Mouse (Mus musculus) thymus, postnatal 10 days (tissue): ENCODE data around the gene Nxf7.
A peak's percentile ranks its signal among the peaks of the same experiment; 100 is the strongest.
"Not testable (repeated sequence)": the region's sequence is repeated elsewhere in the genome, so short reads cannot be mapped to it uniquely, and the experiment has no call there.

ENCODE experiments used
- DNase-seq, 2 experiments: peaks; one replicate each; pipeline ENCODE4 v3.0.0; 2021; ENCODE audit warnings: low spot score in 2 of 2

Gene Nxf7

GRCm38 (mm10) chrX:135598677-135599076 lies at the start of gene Nxf7:
Gene Nxf7 (minus strand): TSS chrX:135598777.
- no peak for DNase-seq

- no peak for DNase-seq
Measured at GRCm38 (mm10) chrX:135627605-135628004, 29.0 kb upstream of the Nxf7 start, which contains the start of gene Prame. Gene Prame (minus strand): TSS chrX:135627705.

DNA sequence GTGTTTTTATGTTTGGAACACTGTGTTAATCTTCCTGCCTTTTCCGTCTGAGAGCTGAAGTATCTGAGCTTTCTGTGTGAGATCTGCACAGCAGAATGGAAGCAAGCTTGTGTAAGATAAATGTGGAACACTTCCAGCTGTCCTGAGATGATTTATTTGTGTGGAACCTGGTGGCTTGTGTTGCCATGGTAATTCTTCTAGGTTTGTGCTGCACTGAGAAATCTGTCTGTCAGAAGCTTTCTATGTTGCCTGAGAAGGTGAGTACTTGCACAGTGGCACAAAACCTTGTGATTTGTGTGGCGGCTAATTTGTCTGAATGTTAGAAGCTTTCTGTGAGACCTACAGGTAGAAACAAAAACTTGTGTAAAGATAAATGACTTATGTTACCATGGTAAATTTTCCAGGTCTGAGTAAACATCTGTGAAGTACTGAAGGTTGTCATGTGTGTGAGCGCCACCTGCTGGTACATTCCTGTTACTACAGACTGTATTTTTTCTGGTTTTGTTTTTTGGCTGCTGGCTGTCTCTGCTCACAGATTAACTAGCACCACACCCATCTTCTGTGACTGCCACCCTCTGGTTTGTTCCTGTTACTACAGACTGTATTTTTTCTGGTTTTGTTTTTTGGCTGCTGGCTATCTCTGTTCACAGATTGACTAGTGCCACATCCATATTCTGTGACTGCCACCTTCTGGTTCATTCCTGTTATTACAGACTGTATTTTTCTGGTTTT lies 2.9 kb upstream of the Nxf7 start:
- DNase-seq, result peak in 1 of 2 experiments; percentile 22

GRCm38 (mm10) chrX:135598096-135598495 lies 481 bp downstream of the Nxf7 start:
- DNase-seq, result no peak

DNA sequence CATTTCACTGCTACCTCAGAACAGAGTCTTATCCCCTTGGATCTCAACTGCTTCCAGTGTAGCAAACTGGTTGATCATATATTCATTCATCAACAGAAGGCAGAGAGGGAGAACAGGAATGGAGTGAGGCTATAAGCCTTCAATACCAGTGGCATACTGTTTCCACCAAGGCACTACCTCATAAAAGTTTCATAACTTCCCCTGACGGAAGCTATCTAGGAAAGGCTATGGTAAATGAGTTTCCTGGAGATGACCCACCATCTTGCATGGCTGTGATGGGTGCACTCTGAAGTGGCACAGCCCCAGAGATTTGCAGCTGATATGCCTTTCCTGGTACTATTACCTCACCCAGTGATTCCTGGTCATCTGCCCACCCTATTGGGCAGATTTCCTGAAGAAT lies 22.2 kb downstream of the Nxf7 start:
- no peak for DNase-seq

DNA sequence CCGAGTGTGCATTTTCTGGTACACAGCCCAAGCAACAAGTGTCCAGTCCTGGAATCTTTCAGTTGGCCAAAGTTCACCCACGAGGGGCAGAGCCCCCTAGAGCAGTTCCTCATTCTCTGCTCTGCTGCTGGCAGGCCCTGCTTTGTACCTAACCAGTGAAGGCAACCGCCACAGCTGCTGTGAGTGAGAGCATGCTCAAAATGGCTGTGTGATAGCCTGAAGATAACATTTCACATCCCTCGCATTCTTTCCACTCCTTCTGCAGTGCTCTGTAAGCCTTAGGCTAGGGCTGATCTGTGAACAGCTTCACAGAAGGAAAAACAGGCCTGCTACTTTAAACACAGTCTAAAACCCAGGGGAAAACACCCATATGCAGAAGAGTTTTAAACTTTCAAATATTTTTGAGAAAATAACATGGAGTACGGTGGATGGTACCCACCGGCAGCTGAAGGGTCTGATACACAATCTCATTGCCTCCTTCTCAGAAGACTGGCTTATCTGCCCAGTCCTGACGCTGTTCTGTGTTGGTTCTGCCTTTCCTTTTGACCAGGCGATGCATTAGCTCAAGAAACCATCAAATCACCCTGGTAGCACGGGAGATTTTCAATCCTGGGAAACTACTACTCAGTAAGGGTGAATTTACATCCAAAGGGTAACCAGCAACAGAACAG lies 23.5 kb downstream of the Nxf7 start:
- DNase-seq, result not testable (repeated sequence)

DNA sequence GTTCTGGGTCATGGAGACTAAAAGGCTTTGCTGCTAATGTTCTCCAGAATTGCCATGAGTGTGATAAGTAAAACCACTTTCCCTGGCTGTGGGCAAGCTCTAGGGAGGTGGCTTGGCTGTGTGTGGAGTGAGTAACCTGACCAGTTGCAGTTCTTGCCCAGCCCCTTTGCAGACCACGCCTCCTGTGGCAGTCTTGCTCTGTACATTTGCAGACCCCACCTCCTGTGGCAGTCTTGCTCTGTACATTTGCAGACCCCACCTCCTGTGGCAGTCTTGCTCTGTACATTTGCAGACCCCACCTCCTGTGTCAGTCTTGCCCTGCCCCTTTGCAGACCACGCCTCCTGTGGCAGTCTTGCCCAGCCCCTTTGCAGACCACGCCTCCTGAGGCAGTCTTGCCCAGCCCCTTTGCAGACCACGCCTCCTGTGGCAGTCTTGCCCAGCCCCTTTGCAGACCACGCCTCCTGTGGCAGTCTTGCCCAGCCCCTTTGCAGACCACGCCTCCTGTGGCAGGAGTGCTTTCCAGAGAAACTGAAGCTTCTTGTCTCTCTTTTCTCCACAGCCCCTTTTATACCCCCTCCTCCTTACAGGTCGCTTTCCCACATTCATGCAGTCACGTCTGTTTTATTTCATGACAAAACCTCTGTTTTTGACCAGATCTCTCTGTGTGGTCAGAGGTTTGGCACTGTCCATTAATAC lies 24.2 kb downstream of the Nxf7 start:
- DNase-seq, result not testable (repeated sequence)

DNA sequence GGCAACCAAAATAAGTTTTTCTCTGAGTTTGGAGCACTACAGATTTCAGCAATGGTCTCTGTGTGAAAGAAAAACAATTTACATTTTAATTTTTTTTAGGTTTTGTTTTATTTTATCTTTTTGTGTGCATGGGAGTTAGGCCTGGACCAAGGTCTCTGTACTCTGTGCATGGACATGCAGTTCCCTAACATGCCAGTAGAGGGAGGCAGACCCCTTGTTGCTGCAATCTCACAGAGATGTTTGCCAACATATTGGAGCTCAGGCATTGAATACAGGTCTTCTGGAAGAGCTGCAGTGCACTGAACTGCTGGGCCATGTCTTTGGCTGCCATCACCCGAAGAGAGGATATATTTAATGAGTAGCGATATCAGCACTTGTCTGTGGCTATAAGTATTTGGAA lies 29.1 kb downstream of the Nxf7 start:
- DNase-seq, result peak in 1 of 2 experiments; percentile 44

DNA sequence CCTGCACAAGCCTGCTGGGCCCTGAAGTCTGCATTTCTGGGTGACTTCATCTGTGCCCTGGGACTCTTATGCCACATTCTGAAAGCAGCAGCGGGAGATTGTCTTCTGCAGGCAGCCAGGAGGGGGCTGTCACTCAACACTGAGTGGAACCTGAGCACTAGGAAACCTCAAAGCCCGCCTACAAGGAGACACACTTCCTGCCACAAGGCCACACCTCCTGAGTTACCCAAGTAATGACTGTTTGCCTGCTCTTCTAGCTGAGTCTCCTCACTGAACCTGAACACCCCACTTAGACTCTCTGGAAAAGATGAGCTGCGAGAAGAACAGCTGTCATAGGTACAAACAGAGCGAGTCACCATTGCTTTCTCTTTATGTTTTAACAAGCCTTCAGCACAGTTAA lies 33.6 kb downstream of the Nxf7 start:
- DNase-seq, result peak; percentile 19 to 23

DNA sequence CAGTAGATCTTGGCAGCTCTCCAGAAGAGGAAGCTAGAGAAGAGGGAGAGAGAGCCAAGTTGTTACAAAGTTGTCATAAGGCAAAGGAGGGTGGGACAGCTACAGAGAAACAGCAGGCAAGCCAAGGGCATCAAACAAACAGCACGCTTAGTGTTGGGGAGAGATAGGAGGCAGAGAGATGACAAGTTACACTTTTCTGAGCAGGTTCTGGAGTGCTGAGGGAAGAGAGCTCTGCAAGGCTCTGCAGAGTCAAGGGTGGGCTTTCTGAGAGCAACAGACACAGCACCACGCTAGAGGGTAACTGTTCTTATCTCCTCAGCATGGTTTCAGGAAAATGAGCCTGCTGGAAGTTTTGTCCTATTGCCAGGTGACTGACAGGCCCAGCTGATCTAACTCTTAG lies 35.7 kb downstream of the Nxf7 start:
- DNase-seq, result no peak

DNA sequence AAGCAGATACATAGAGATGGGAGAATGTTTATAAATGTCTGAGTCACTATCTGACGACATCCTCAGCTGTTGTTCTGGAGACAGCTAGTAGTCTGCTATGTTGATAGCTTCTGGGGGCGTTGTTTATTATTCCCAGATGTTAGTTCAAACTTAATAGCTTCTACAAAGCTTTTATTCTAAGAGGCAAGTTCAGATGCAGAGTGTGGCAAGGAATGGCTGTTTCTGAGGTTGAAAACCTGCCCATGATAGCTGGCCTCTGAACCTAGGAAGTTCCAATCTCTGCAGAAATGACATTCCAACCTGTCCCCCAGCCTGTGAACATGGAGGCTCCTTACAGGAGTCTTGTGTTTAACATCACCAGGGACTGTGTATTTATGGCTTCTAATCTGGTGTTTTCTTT lies 36.9 kb downstream of the Nxf7 start:
- not testable (repeated sequence) for DNase-seq

DNA sequence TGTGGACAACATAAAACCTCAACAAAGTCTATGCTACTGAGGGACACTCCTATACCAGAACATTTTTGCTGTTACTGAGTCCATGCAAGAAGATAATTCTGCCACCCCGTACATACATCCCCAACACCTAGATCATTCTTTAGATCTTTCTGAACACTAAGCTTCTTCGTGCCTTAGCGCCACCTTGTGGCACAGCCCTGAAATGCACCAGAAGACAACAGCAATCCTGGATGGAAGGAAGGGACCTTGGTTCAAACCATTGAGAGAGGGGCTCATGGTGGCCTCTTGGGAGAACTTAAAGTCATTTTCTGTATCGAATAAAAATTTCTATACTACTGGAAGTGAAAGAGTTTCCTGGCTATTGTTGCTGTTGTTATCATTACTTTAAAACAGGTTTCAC lies 37.6 kb downstream of the Nxf7 start:
- DNase-seq, result peak; percentile 29 to 59

GRCm38 (mm10) chrX:135559665-135560064 lies 38.9 kb downstream of the Nxf7 start:
- DNase-seq, result peak in 1 of 2 experiments; percentile 7
